Mouse (Mus musculus): ENCODE measurements around the gene Mrpl19.

Mrpl19 gene

DNA sequence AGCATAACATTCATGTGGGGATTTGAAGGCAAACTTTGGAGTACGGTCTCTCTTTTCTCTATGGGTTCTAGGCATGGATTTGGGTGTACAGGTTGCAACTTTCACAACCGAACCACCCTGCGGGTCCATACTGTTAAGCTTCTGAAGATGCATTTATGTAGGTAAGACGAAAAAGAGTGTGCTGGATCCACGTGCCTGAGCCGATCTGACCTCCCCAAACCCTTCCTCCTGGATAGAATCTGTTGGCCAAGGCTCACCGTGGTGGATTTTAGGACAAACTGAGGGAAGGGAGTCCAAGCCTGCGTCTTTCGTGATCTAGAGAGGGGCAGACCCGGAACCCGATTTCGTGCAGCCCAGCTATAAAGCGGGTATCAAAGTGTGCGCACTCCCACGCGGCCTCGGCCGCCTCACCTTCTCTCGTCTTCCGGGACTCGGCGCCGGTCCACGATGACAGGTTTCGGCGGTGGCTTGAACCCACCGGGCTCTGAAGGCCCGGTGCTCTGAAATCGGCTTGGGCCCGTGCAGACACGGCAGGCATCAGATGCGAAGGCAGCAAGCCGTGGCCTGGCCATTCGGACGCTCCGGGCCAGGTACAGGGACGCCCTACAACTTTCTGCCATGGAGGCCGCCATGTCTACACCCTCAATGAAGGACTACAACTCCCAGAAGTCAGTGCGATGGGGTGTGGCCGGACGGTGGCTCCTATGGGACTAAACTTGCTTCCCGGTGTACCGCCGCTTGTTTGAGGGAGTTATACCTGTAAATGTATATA, at the start of gene Mrpl19:
Gene Mrpl19 (minus strand): TSS at position 663 of the 772 bp plus-strand sequence.
- peak; percentile 99 for ATAC-seq (ENCODE audit: low TSS enrichment)

DNA sequence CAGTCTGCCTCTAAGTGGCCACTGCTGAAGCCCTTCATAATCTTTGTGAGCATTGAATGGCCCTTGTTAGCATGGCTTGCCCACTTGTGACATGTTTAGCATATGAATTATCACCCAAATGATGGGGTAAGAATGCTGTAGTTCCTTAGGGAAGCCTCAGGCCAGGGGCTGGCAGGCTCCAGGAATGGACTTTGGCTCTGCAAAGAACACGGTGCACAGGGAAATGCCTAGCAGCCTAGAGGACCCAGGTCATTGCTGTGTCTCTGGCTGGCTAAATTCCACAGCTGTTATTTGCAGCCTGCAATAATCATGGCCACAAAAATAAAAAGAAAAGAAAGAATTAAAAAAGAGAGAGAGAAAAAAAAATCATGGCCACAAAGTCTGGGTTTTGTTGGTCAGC, 46.6 kb upstream of the Mrpl19 start:
- no peak for ATAC-seq (ENCODE audit: low TSS enrichment)

DNA sequence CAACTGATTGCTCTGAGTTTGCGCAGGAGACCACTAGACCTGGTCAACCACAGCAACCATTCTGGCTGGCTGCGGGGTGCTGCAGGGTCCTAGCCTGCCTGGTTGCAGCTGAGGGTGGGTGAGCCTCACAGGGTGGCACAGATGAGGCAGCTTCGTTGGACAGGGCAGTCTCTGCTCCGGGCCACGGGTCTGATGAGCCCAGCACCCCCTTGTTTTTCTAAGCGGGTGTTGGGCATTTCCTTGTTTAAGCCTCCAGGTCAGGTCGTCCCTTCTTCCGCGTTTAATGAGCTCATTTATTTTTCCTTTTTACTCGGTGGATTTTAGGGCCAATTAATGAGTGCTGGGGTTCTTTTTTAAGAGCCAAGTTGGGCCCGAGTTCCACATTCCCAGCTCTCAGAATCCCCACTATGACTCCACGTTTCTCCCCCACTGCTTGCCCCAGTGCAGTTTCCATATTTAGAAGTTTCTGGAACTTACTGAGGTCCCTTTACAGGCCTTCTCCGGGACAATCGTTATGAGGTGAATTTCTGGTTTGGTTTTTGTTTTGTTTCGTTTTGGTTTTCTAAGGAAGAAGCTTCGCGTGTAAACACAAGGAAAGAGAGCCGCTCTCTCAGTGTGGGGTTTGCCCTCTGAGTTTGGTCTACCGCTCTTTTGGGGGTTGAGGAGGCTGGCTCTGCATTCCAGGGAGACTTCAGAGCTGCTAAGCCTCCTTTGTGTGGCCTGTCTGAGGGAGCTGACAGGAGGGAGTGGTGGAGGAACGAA, 24.5 kb upstream of the Mrpl19 start:
- ATAC-seq (ENCODE audit: low TSS enrichment), result peak; percentile 62

DNA sequence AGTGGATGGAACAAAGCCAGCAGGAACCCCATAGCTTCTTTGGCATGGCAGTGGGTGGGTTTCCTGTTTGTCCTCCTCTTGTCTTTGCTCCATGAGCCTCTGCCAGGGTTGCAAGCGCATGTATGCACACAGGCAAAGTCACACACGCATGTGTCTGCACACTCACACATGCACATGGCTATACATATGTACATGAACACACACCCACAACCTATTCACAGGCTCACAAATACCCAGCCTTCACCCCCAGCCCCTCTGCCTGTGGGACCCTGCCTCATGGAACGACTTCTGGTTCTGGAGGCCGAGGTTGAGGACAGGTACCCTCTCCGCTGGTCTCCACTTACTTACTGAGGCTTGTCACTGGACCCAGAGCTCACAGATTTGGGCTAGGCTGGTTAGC, 22.6 kb upstream of the Mrpl19 start:
- no peak for ATAC-seq (ENCODE audit: low TSS enrichment)

- peak; percentile 56 for ATAC-seq (ENCODE audit: low TSS enrichment)
These were observed 21.8 kb upstream of the Mrpl19 start for GRCm38 (mm10) chr6:81987580-81987979.

DNA sequence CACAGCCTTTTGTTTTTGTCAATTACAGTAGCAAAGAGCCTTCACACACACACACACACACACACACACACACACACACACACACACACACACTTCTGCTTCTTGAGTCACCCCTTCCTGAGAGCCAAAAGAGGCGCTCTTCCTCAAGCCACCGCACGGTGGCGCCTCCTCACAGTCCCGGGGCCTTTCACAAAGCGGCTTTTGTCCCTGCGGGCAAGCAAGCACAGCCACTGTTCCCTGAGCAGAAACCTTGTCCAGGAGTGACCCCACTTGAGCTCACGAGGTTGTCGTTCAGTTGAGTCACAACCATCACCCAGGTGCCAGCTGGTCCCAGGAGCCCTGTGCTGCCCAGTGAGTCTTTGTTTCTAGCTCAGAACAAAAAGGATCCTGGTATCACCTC, 21.3 kb upstream of the Mrpl19 start:
- ATAC-seq (ENCODE audit: low TSS enrichment), result peak; percentile 81

GRCm38 (mm10) chr6:81986599-81986998, 20.8 kb upstream of the Mrpl19 start:
- no peak for ATAC-seq (ENCODE audit: low TSS enrichment)

- no peak for ATAC-seq (ENCODE audit: low TSS enrichment)
These were observed 20.4 kb upstream of the Mrpl19 start for GRCm38 (mm10) chr6:81986171-81986570.

GRCm38 (mm10) chr6:81979286-81979685, 13.5 kb upstream of the Mrpl19 start:
- no peak for ATAC-seq (ENCODE audit: low TSS enrichment)

DNA sequence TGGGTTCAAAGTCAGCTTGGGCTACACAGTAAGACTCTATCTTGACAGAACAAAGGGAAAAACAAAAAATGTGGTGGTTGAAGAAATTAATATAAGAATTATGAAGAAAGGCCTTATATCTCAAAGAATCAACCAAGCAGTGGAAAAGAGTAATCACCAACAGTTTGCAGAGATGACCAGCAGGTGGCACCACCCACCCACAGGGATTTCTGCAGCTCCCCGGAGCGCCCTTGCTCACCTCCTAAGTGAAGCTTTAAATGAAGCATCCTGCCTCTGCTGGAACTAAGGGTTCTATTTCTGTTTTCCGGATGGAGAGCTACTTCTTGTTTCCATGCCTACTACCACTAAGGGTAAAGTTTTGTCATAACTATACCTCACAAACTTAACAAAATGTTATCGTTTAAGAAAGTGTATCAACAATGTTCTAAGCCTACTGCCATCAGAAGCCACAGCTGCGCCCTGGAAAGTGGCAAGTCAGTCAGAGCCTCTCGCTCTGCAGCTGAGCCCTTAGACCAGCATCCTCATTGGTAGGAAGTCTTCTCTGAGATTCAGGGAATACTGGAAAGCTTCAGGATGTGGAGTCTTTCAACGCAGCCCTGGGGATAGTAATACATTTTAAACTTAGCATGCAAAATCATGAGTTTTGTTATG, 10.3 kb upstream of the Mrpl19 start:
- peak; percentile 98 for ATAC-seq (ENCODE audit: low TSS enrichment)

GRCm38 (mm10) chr6:81972595-81972994, 6.8 kb upstream of the Mrpl19 start:
- no peak for ATAC-seq (ENCODE audit: low TSS enrichment)

- ATAC-seq (ENCODE audit: low TSS enrichment), result no peak
These were observed 5.4 kb upstream of the Mrpl19 start for GRCm38 (mm10) chr6:81971196-81971595.

GRCm38 (mm10) chr6:81966068-81966544, 348 bp upstream of the Mrpl19 start:
- ATAC-seq (ENCODE audit: low TSS enrichment), result no peak; the same call in 1 of the 2 replicates

GRCm38 (mm10) chr6:81960284-81960683, 5.5 kb downstream of the Mrpl19 start:
- peak; percentile 45; the same call in 1 of the 2 replicates for ATAC-seq (ENCODE audit: low TSS enrichment)

- ATAC-seq (ENCODE audit: low TSS enrichment), result 0 out of 2 replicates have a peak, but pooled peaks have one; percentile 4
These were observed 5.9 kb downstream of the Mrpl19 start for GRCm38 (mm10) chr6:81959866-81960265.

DNA sequence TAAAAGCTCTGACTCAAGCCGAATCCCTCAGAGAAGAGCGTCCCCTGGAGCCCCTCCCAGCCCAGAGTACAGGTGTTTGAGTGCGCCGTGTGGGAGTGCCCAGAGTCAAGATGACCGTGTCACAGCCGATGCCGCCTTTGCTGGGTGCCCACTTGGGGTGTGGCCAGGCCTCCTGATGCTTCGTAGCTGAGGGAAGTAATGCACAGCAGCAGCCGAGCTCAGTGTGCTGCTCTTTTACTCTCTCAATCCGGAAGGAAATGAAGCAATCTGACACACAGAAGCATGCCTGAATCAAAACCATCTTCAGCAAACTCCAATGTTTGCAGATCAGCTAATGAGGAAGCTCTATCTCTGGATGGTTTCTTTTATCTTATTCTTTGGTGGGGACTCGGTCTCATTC, 7.8 kb downstream of the Mrpl19 start:
- ATAC-seq (ENCODE audit: low TSS enrichment), result no peak

DNA sequence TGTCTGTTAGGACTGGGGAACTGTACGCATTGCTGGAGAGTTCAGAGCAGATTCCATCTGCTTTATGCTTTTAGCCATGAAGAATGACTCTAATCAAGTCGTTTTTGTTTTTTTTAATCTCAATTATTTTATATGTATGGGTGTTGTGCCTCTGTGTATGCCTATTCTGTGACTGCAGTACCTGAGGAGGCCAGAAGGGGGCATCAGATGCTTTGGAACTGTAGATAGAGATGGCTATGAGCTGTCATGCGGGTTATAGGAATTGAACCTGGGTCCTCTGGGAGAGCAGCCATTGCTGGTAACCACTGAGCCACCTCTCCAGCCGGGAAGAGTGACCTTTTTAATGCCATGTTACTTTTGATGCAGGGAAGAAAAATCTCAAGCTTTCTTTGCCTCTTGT, 9.4 kb downstream of the Mrpl19 start:
- no peak for ATAC-seq (ENCODE audit: low TSS enrichment)

- no peak for ATAC-seq (ENCODE audit: low TSS enrichment)
These were observed 10.6 kb downstream of the Mrpl19 start for GRCm38 (mm10) chr6:81955133-81955532.

DNA sequence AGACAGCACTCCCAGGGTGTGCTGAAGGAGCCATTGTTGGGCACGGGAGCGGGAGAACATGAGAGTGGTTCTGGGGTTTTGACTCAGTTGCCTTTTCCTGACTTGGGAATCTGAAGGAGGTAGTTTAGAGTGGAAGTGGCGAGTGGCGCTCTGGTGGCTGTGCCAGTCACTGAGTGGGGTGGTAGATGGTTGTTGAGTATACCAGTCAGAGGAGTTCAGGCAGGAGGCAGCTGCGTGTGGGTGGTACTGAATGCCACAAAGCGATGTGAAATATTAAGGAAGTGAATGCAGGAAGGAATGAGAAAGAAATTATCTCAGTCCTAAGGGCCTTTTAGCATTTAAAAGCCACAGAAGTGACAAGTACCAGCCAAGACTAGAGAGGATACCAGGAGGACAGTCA, 18.9 kb downstream of the Mrpl19 start:
- peak; percentile 73; the same call in 1 of the 2 replicates for ATAC-seq (ENCODE audit: low TSS enrichment)

DNA sequence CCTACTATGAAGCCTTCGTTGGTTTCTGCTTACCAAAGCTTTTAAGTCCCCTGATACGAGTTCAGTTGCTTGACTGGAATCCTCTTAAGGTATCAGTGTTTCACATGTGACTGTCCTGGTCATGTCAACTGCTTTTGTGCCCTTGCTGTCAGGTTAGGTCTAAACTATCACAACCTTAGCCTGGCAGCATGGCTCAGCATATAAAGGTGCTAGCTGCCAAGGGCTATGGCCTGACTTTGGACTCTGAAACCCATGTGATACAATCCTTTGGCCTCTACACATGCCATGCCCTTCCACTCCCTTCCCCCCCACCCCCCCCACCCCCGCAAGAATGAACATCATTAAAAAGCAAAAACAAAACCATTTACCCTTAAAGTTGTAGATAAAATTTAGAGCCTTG, 21.3 kb downstream of the Mrpl19 start:
- ATAC-seq (ENCODE audit: low TSS enrichment), result no peak

GRCm38 (mm10) chr6:81943281-81943680, 22.5 kb downstream of the Mrpl19 start:
- ATAC-seq (ENCODE audit: low TSS enrichment), result no peak

GRCm38 (mm10) chr6:81941718-81942117, 24.0 kb downstream of the Mrpl19 start:
- no peak for ATAC-seq (ENCODE audit: low TSS enrichment)
